Mouse (Mus musculus) cerebellum, adult 11-12 months (tissue): ENCODE results near the gene Creb3.
"Not testable (repeated sequence)": the region's sequence is repeated elsewhere in the genome, so short reads cannot be mapped to it uniquely, and the experiment has no call there.

Experiments used
- DNase-seq: peaks from one replicate; pipeline ENCODE4 v3.0.0; 2022

Creb3 gene

GRCm38 (mm10) chr4:43561997-43562768 lies at the start of gene Creb3, which contains the start of gene Tln1:
Gene Creb3 (plus strand): TSS chr4:43562332.
Gene Tln1 (minus strand): TSS chr4:43562691.
- DNase-seq: peak; percentile 92

GRCm38 (mm10) chr4:43512653-43513052 lies 49.5 kb upstream of the Creb3 start:
- no peak for DNase-seq

- DNase-seq: no peak
Observed at GRCm38 (mm10) chr4:43513300-43513699, 48.8 kb upstream of the Creb3 start.

- DNase-seq: no peak
Observed at GRCm38 (mm10) chr4:43513791-43514190, 48.3 kb upstream of the Creb3 start.

GRCm38 (mm10) chr4:43515764-43516708 lies 46.1 kb upstream of the Creb3 start:
- DNase-seq: no peak

GRCm38 (mm10) chr4:43519551-43519950 lies 42.6 kb upstream of the Creb3 start:
- DNase-seq: no peak

GRCm38 (mm10) chr4:43519956-43520355 lies 42.2 kb upstream of the Creb3 start:
- peak; percentile 83 for DNase-seq

GRCm38 (mm10) chr4:43527880-43528279 lies 34.3 kb upstream of the Creb3 start:
- no peak for DNase-seq

GRCm38 (mm10) chr4:43528487-43528886 lies 33.6 kb upstream of the Creb3 start:
- no peak for DNase-seq

- no peak for DNase-seq
Observed at GRCm38 (mm10) chr4:43530081-43530501, 32.0 kb upstream of the Creb3 start.

GRCm38 (mm10) chr4:43530581-43530980 lies 31.6 kb upstream of the Creb3 start:
- DNase-seq: peak; percentile 62

GRCm38 (mm10) chr4:43533270-43533669 lies 28.9 kb upstream of the Creb3 start:
- DNase-seq: no peak

- no peak for DNase-seq
Observed at GRCm38 (mm10) chr4:43535628-43536027, 26.5 kb upstream of the Creb3 start.

GRCm38 (mm10) chr4:43536031-43536430 lies 26.1 kb upstream of the Creb3 start:
- DNase-seq: no peak

GRCm38 (mm10) chr4:43542044-43542443 lies 20.1 kb upstream of the Creb3 start:
- no peak for DNase-seq

- DNase-seq: no peak
Observed at GRCm38 (mm10) chr4:43546375-43547047, 15.6 kb upstream of the Creb3 start.

- DNase-seq: no peak
Observed at GRCm38 (mm10) chr4:43547160-43547559, 15.0 kb upstream of the Creb3 start.

- no peak for DNase-seq
Observed at GRCm38 (mm10) chr4:43549055-43549454, 13.1 kb upstream of the Creb3 start.

GRCm38 (mm10) chr4:43551854-43552253 lies 10.3 kb upstream of the Creb3 start:
- DNase-seq: not testable (repeated sequence)

- no peak for DNase-seq
Observed at GRCm38 (mm10) chr4:43552437-43552836, 9.7 kb upstream of the Creb3 start.

GRCm38 (mm10) chr4:43553891-43554290 lies 8.2 kb upstream of the Creb3 start:
- DNase-seq: no peak

GRCm38 (mm10) chr4:43555926-43556325 lies 6.2 kb upstream of the Creb3 start:
- no peak for DNase-seq

GRCm38 (mm10) chr4:43558028-43558630 lies 4.0 kb upstream of the Creb3 start:
- DNase-seq: no peak
